Mouse (Mus musculus): ENCODE results near the gene B4galt2. TPM values are rescaled to one million over a fixed set of nuclear protein-coding genes. Genes with fewer than 3 reads are reported as not detected.

The B4galt2 gene
- polyA plus RNA-seq (2015; fragmentation: Nextera tagmentation; extraction: Ambion mirVana) = 33.8 and 38.7 TPM in 2 replicates

DNA sequence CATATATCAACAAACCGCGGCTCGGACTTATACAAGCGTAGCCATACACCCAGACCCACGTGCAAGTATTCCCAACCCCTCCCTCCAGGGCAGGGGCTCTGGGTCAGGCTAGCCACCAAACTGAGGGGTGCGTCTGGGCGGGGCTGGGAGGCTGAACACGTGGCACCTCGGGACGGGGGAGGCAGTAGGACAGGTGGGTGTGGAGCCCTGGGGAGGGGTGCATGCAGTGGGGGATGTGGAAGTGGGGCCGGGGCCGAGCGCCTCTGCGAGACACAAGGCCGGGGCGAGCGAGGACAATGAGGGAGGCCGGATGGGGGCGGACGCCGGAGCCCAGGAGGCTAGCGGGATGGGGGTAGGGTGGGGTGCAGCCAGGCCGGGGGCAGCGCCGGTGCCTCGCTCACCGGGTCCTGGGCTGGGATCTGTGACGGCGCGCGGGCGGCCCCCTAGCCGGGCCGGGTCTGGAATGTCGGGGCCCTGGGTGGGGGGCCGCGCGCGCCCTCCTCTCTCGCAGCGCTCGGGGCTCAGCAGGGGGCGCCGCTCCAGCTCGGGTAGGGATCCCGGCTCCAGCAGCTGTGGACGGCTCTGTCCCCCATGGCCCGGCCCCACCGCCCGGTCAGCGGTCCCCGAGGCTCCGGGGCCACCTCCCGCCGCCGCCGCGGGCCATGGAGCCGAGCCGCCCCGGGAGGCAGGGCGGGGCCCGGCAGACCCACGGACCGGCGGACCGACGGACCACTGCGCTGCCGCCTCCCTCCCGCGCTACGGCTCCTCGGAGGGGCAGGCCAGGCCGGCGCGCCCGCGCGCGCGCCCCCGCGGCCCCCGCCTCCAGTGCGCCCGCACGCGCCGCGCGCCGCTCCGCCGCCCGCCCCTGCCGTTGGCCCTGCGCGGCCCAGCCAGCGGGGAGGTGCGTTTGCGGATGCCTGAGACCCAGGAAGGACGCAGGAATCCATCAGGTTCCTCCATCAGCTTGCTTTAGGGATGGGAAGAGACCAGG is at the start of gene B4galt2:
TSS of gene B4galt2 (minus strand) at position 787 of the 991 bp plus-strand sequence.
- peak; percentile 63 for ATAC-seq (ENCODE audit: insufficient number of reproducible peaks, insufficient read depth, low FRiP score, low TSS enrichment, low read depth)
- H3K36me3 ChIP-seq = peaks cover 47% of the 10 kb centered on the region

DNA sequence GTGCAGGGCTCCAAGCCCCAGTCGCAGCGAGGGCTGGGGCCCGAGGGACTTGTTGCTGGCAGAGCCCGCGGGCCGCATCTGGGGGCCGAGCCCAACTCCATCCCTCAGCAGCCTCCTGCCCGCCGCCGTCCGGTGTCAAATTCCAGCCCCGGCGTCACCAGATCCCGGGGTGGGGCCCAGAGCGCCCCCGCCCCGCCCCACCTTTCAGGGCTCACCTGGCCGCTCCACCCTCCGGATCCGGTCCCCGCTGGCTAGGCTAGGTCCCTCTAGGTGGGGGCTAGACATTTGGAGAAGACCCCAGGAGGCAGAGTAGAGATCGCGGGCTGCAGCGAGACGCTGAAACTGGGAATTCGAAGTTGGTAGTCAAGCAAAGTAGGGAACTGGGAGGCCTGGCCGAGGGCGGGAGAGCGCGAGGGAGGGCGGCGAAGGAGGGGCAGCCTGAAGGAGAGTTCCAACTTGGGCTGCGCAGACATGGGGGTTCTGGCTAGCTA is 46.1 kb upstream of the B4galt2 start, which contains the start of gene Artn:
TSS of gene Artn (minus strand) at position 373 of the 491 bp plus-strand sequence.
- H3K9me3 ChIP-seq = no peaks in the 10 kb centered on the region
- H3K4me3 ChIP-seq = peak within 1 kb of the TSS; percentile 44
- H3K27me3 ChIP-seq = peaks cover 58% of the 10 kb centered on the region
- H3K4me2 ChIP-seq = peak within 1 kb of the TSS; percentile 81
- H3K9ac ChIP-seq = peak within 1 kb of the TSS; percentile 64
- H3K36me3 ChIP-seq = peaks cover 9% of the 10 kb centered on the region
- peaks cover 33% of the 10 kb centered on the region for H3K4me1 ChIP-seq
- no peak within 1 kb of the TSS for H3K27ac ChIP-seq
- under 1% methylated on average over 29 of the region's 33 CpGs for WGBS
- peak; percentile 49 for ATAC-seq (ENCODE audit: insufficient number of reproducible peaks, insufficient read depth, low FRiP score, low TSS enrichment, low read depth)

More for the DNA sequence above, at the start of gene B4galt2:
- no peaks in the 10 kb centered on the region for H3K9me3 ChIP-seq
- H3K27ac ChIP-seq = peak within 1 kb of the TSS; percentile 80
- H3K4me1 ChIP-seq = peaks cover 39% of the 10 kb centered on the region
- peak within 1 kb of the TSS; percentile 88 for H3K9ac ChIP-seq
- H3K27me3 ChIP-seq = no peaks in the 10 kb centered on the region
- WGBS = 2% methylated on average over 49 of the region's 103 CpGs
- peak within 1 kb of the TSS; percentile 76 for H3K4me2 ChIP-seq
- H3K4me3 ChIP-seq = peak within 1 kb of the TSS; percentile 81

DNA sequence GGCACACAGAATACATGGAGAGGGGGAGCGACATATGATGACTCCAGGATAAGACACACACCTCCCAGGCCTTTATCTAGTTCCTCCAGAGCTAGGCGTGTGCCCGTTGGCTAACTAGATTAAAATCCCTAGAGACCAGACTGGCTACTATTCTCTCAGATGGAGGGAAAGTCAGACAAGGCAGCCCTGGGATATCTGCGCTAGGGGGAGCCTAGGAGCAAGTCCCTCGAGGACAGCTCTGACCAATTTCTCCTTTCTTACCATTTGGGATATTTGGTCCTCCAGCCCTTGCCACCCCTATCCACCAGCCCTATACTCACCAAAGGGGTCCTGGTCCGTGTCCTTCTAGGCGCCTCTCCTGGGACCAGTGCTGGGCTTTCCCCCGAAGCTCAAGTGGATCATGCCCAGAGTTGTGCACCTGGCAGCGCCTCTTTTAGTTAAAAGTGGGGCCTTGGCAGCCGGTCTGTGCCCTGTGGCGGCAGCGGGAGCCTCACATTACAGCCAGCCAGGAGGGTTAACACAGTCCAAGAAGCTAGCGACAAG is 45.5 kb upstream of the B4galt2 start:
- Histone ChIP-seq H3K4me1 (peaks cover 33% of the 10 kb centered on the region), H3K9me3 (no peaks in the 10 kb centered on the region), H3K27me3 (peaks cover 65% of the 10 kb centered on the region), H3K27ac (no peak overlapping the region), H3K9ac (peak overlapping the region; percentile 64), H3K4me2 (peak overlapping the region; percentile 81), H3K36me3 (peaks cover 9% of the 10 kb centered on the region), H3K4me3 (peak overlapping the region; percentile 44)
- ATAC-seq (ENCODE audit: insufficient number of reproducible peaks, insufficient read depth, low FRiP score, low TSS enrichment, low read depth) = no peak
- WGBS = under 1% methylated on average over 13 of the region's 13 CpGs

DNA sequence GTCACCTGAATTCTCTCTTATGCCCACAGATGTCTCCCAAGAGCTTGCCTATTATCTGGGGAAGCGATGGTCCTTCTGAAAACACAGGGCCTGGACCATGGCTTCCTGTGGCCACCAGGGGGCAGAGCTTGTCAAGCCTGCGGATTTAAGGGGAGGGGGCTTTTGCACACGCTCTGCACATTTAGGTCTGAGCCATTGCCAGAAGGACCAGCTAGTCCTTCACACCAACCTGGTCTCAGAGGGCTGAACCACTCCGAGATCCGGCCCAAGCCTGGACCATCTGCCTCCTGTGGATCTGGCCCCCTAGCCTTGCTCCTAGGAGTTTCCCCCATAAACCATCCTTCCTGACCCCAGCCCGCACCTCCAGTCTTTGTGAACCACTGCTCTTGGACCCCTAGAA is 44.9 kb upstream of the B4galt2 start:
- peaks cover 9% of the 10 kb centered on the region for H3K36me3 ChIP-seq
- peaks cover 68% of the 10 kb centered on the region for H3K27me3 ChIP-seq
- no peaks in the 10 kb centered on the region for H3K9me3 ChIP-seq
- H3K4me1 ChIP-seq = peaks cover 33% of the 10 kb centered on the region
- 11% methylated on average over 6 of the region's 6 CpGs for WGBS
- peak overlapping the region; percentile 81 for H3K4me2 ChIP-seq
- peak overlapping the region; percentile 44; the same call in 1 of the 2 replicates for H3K4me3 ChIP-seq
- H3K9ac ChIP-seq = no peak overlapping the region
- ATAC-seq (ENCODE audit: insufficient number of reproducible peaks, insufficient read depth, low FRiP score, low TSS enrichment, low read depth) = no peak
- H3K27ac ChIP-seq = no peak overlapping the region

DNA sequence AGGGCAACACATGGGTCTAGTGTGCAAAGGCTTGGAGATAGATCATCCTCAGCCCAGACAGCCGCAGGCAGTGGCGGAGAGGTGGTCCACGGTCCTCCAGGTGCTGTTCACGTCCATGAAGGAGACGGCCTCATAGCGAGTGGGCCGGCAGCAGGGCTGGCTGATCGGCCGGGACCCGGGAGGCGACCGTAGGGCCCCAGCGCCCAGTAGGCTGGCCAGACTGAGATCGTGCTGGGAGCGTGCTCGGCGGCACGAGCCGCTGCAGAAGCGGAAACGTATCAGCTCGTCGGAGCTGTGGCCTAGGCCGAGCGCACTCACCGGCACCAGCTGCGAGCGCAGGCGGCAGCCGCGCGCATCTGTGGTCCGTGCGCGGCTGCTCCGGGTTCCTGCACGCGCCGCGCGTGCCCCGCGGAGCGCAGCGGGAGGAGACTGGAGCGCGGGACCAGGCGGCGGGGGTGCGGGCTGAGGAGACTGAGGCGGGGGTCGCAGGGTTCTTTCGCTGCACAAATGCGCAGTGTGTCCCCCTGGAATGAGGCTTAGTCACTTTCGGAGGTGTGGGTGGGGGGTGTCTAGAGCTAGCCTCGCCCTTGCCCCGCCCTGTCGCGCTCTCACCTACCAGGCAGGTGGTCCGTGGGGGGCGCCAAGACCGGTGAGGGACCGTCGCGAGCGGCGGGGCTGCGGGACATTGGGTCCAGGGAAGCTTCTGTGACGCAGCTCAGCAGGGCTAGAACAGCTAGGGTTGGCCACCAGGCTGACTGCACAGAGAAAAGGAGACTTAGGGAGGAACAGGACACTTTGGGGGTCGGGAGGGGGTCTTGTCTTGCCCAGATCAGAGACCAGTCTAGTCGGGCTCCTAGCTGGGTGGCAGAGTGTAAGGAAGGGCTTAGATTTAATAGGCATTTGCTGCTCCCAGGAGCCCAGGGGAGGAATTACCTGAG is 43.5 kb upstream of the B4galt2 start:
- no peak; the same call in none of the 2 replicates for ATAC-seq (ENCODE audit: insufficient number of reproducible peaks, insufficient read depth, low FRiP score, low TSS enrichment, low read depth)
- Histone ChIP-seq H3K9ac (peak overlapping the region; percentile 69), H3K4me3 (peak overlapping the region; percentile 52), H3K27ac (no peak overlapping the region), H3K4me1 (peaks cover 33% of the 10 kb centered on the region), H3K36me3 (no peaks in the 10 kb centered on the region; the same call in 1 of the 2 replicates), H3K9me3 (no peaks in the 10 kb centered on the region), H3K4me2 (peak overlapping the region; percentile 97), H3K27me3 (peaks cover 75% of the 10 kb centered on the region)
- 1% methylated on average over 71 of the region's 71 CpGs for WGBS

DNA sequence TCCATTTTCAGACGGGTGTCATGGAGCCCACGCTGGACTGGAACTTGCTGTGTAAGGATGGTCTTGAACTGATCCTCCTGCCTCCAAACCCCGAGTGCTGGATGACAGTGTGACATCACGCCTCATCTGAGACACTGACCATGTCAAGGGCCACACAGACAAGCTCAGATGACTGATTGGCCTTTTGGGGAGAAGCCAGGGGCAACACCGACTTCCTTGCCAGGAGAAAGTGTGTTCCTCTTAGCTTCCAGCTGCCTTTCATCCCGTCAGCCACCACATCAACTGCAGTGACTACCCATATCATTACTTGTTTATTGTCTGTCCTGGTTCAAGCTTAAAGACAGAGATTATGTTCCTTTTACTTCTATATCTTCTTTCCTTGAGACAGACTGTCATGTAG is 41.6 kb upstream of the B4galt2 start:
- Histone ChIP-seq H3K27ac (no peak overlapping the region), H3K27me3 (peaks cover 73% of the 10 kb centered on the region), H3K4me1 (peaks cover 31% of the 10 kb centered on the region), H3K4me3 (no peak overlapping the region), H3K9me3 (no peaks in the 10 kb centered on the region), H3K36me3 (no peaks in the 10 kb centered on the region), H3K4me2 (no peak overlapping the region), H3K9ac (no peak overlapping the region)
- 59% methylated on average over 4 of the region's 6 CpGs for WGBS
- no peak for ATAC-seq (ENCODE audit: insufficient number of reproducible peaks, insufficient read depth, low FRiP score, low TSS enrichment, low read depth)

DNA sequence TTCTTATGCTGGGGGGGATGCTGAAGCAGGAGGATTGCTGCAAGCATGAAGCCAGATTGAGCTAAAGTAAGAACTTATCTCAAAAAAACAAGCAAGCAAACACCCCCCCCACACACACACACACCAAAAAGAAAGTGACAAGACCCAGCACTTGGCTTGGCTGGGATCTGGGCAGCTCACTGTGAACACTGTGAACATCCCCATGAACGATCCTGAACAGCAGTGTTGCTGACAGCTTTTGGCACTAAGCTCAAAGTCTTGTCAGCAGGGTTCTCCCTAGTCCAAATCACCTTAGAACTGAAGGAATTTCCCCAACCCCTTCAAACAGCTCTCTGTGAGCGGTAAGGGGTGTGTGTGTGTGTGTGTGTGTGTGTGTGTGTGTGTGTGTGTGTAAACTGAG is 40.2 kb upstream of the B4galt2 start:
- no peaks in the 10 kb centered on the region for H3K36me3 ChIP-seq
- H3K9me3 ChIP-seq = no peaks in the 10 kb centered on the region
- H3K27ac ChIP-seq = no peak overlapping the region
- peaks cover 60% of the 10 kb centered on the region for H3K27me3 ChIP-seq
- no peak overlapping the region for H3K4me3 ChIP-seq
- H3K4me2 ChIP-seq = no peak overlapping the region
- ATAC-seq (ENCODE audit: insufficient number of reproducible peaks, insufficient read depth, low FRiP score, low TSS enrichment, low read depth) = no peak
- no peak overlapping the region for H3K9ac ChIP-seq
- WGBS = 54% methylated on average over 2 of the region's 2 CpGs
- H3K4me1 ChIP-seq = peaks cover 16% of the 10 kb centered on the region

DNA sequence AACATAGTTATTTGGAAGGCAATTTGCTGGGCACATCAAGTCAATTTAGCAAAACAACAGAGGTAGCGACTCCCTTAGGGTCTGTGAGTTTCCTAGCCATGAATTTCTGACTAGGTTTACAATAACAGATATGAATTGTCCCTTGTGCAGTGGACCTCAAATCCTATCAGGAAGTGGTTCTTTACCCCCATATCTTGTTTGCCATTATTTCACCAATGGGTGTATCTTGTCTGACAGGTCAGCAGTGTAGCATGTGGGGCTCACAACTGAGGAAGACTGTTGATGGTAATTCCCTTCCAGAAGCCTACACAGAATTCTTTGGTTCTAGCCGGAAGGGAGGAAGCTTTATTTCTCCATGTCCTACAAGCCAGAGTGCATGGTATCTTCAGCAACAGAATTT is 38.1 kb upstream of the B4galt2 start:
- Histone ChIP-seq H3K9me3 (no peaks in the 10 kb centered on the region), H3K4me1 (peaks cover 1% of the 10 kb centered on the region; the same call in 1 of the 2 replicates), H3K4me3 (no peak overlapping the region), H3K27me3 (peaks cover 39% of the 10 kb centered on the region), H3K4me2 (no peak overlapping the region), H3K36me3 (no peaks in the 10 kb centered on the region), H3K9ac (no peak overlapping the region), H3K27ac (no peak overlapping the region)
- ATAC-seq (ENCODE audit: insufficient number of reproducible peaks, insufficient read depth, low FRiP score, low TSS enrichment, low read depth) = no peak
- WGBS = 88% methylated on average over 2 of the region's 2 CpGs

DNA sequence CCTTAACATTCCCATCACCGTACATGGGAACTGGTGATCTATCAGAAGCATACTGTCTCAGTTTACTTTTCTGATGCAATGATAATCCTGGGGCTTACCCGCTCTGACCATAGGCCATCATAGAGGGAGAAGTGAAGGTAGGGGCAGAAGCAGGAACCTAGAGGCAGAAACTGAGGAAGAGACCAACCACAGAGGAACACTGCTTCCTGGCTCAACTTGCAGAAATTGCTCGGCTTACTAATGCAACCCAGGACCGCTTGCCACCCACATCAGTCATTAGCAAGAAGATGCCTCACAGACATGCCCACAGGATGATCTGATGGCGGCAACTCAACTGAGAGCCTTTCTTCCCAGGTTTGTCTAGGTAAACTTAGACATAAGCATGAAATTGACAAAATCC is 35.5 kb upstream of the B4galt2 start:
- H3K4me3 ChIP-seq = no peak overlapping the region
- H3K4me2 ChIP-seq = no peak overlapping the region
- no peak overlapping the region for H3K27ac ChIP-seq
- H3K4me1 ChIP-seq = peaks cover 13% of the 10 kb centered on the region
- no peak overlapping the region for H3K9ac ChIP-seq
- 78% methylated on average over 5 of the region's 5 CpGs for WGBS
- peaks cover 15% of the 10 kb centered on the region for H3K27me3 ChIP-seq
- ATAC-seq (ENCODE audit: insufficient number of reproducible peaks, insufficient read depth, low FRiP score, low TSS enrichment, low read depth) = no peak
- no peaks in the 10 kb centered on the region for H3K36me3 ChIP-seq
- H3K9me3 ChIP-seq = no peaks in the 10 kb centered on the region

DNA sequence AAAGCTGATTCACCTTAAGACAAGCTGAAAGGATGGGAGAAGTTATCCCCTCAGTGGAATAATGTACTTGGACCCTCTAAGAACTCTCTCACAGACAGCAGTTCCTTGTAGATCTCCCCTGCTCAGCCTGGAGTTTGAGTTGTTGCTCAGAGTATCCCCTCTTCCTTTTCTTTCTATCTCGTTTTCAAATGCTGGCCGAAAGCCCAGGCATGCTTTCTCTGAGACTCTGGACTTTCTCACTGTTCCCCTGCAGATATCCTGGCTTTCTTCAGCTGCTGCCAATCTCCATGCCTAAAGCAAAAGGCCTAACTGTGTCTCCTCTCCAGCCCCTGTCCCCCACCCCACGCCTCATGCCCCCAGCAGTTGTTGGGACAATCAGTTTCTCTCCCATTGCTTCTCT is 35.0 kb upstream of the B4galt2 start:
- Histone ChIP-seq H3K27me3 (peaks cover 11% of the 10 kb centered on the region; the same call in 1 of the 2 replicates), H3K27ac (no peak overlapping the region), H3K4me2 (no peak overlapping the region), H3K36me3 (no peaks in the 10 kb centered on the region), H3K9ac (no peak overlapping the region), H3K4me3 (no peak overlapping the region), H3K4me1 (peaks cover 18% of the 10 kb centered on the region), H3K9me3 (no peaks in the 10 kb centered on the region)
- 77% methylated on average over 3 of the region's 3 CpGs for WGBS
- no peak for ATAC-seq (ENCODE audit: insufficient number of reproducible peaks, insufficient read depth, low FRiP score, low TSS enrichment, low read depth)

DNA sequence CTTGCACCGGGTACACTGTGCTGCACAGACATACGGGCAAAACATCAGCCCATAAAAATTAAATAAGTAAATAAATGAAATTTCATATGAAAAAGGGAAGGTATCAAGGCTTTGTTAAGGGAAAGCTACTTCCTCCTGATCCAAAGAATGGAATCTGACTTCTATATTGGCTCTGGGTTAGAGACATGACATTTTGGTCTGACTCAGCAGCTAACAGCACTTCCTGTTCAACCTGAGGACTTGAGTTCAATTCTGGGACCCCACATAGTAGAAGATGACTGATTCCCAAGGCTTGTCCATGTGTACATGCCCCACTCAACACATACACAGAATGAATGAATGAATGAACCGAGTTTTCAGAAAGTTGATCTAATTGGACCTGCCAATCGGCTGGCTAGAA is 34.6 kb upstream of the B4galt2 start:
- Histone ChIP-seq H3K4me1 (peaks cover 22% of the 10 kb centered on the region), H3K9me3 (no peaks in the 10 kb centered on the region), H3K4me2 (no peak overlapping the region), H3K4me3 (no peak overlapping the region), H3K27me3 (peaks cover 8% of the 10 kb centered on the region; the same call in 1 of the 2 replicates), H3K27ac (no peak overlapping the region), H3K9ac (no peak overlapping the region), H3K36me3 (no peaks in the 10 kb centered on the region)
- WGBS = 89% methylated on average over 4 of the region's 4 CpGs
- no peak for ATAC-seq (ENCODE audit: insufficient number of reproducible peaks, insufficient read depth, low FRiP score, low TSS enrichment, low read depth)
